Mouse (Mus musculus) liver, adult 2 months (tissue): ENCODE results near the gene Mef2c.

Experiments used
- CTCF ChIP-seq: fragments of 200-500 bp; IDR thresholded peaks from 2 replicates; pipeline ENCODE4 v1.5.1; 2011; ENCODE audit warnings: low read depth, low read length, control low read depth
- POLR2A ChIP-seq: fragments of 200-500 bp; IDR thresholded peaks from 2 replicates; pipeline ENCODE4 v1.6.1; 2011; ENCODE audit warnings: low read length, control low read depth; ENCODE audit not compliant: insufficient read depth; ENCODE audit errors: extremely low read depth

DNA sequence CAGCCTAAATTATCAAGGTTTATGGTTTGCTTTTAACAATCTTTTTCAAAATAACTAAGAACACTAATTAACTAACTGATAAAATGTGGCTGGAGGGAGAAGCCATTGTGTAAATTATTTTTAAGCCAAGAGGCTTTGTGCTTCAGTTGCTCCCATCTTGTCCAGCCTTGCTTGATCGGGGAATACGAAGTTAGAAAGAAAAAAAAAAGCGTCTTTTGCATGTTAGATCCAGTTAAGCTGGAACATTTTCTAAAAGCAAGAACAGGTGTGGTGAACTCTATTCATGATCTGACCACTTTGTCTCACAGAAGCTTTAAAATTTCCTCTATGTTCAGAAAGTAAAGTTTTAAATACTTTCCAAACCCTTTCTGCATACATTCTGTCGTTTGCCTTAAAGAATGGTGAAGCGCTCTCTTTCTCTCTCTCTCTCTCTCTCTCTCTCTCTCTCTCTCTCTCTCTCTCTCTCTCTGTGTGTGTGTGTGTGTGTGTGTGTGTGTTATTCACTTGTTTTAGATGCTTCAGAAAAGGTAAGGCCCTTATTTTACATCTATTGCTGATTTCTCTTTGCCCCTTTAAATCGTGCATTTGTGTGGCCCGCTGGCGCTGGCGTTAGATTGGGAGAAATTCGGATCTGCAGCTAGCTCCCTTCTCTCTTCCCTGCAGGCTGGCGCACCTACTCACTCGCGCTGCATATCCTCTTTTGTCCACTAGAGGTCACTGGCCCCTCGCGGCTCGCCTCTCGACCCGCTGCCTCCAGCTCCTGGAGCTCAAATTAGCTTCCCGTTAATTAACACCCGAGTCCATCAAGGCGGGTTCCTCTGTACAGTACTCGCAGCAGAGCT is 210.9 kb downstream of the Mef2c start:
- TF ChIP-seq CTCF (peak; percentile 95), POLR2A (no peak)
